Mouse (Mus musculus): ENCODE measurements around the gene Nupl1. TPM values are rescaled to one million over a fixed set of nuclear protein-coding genes. Genes with fewer than 3 reads are reported as not detected.

The Nupl1 gene
- polyA plus RNA-seq, 1 experiment from 2014 or later: not detected

DNA sequence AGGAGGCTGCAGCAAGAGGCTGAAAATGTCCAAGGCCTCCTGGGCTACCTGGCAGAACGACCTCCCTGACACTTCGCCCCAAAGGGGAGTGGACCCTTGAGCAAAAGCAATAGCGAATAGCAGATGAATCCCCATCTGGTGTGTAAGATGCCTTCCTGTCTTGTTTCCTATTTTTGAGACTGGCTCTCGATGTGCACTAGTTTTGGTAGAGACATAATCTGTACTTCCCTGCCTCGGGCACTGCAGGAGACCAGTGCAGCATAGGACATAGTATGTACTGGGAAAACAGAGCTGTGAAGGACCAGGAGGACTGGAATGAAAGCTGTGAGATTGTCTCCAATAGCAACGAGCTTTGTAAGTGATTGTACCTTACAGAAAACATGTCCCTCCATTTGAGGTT is 22.1 kb upstream of the Nupl1 start:
- Histone ChIP-seq H3K36me3 (ENCODE audit: control insufficient read depth, insufficient read depth, low read length) (no peaks in the 10 kb centered on the region), H3K27ac (ENCODE audit: low read depth, low read length) (no peak overlapping the region), H3K27me3 (ENCODE audit: control insufficient read depth, insufficient read depth, low read length) (no peaks in the 10 kb centered on the region), H3K4me1 (ENCODE audit: control insufficient read depth, insufficient read depth, low read length) (no peaks in the 10 kb centered on the region), H3K4me3 (ENCODE audit: low read depth, low read length) (no peak overlapping the region), H3K9me3 (replicated peaks; ENCODE audit: control insufficient read depth, low read length) (no peaks in the 10 kb centered on the region), H3K9ac (ENCODE audit: low read depth, low read length) (no peak overlapping the region), H3K4me2 (no peak overlapping the region)
- no peak for ATAC-seq (replicated peaks; ENCODE audit: insufficient number of reproducible peaks, low FRiP score, low TSS enrichment)
- WGBS (ENCODE audit: insufficient replicate concordance): 72% methylated on average over 6 of the region's 6 CpGs

DNA sequence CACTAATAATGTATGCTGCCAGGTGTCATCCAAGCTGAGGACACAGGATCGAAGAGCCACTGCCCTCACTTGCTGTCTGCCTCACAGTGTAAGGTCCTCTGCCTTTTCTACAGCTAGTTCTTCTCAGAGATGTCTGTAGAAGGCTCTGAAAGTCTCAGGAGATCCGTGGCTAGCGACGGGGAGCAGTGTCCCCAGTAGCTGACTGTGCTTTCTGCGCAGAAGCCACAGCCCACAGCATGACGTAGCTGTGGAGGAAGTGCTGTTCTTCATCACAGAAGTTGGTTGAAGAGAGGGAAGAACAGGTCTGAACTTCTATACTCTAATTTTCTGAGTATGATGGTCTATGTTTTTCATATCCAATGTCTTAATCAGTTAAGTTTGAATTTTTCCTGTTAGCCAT is 18.1 kb upstream of the Nupl1 start:
- Histone ChIP-seq H3K9me3 (replicated peaks; ENCODE audit: control insufficient read depth, low read length) (no peaks in the 10 kb centered on the region), H3K27ac (ENCODE audit: low read depth, low read length) (no peak overlapping the region), H3K4me2 (no peak overlapping the region), H3K36me3 (ENCODE audit: control insufficient read depth, insufficient read depth, low read length) (no peaks in the 10 kb centered on the region), H3K27me3 (ENCODE audit: control insufficient read depth, insufficient read depth, low read length) (no peaks in the 10 kb centered on the region), H3K4me1 (ENCODE audit: control insufficient read depth, insufficient read depth, low read length) (0 out of 2 replicates have a peak, but pooled peaks cover 4% of the 10 kb centered on the region), H3K4me3 (ENCODE audit: low read depth, low read length) (no peak overlapping the region), H3K9ac (ENCODE audit: low read depth, low read length) (no peak overlapping the region)
- WGBS (ENCODE audit: insufficient replicate concordance): 87% methylated on average over 6 of the region's 6 CpGs
- no peak for ATAC-seq (replicated peaks; ENCODE audit: insufficient number of reproducible peaks, low FRiP score, low TSS enrichment)

DNA sequence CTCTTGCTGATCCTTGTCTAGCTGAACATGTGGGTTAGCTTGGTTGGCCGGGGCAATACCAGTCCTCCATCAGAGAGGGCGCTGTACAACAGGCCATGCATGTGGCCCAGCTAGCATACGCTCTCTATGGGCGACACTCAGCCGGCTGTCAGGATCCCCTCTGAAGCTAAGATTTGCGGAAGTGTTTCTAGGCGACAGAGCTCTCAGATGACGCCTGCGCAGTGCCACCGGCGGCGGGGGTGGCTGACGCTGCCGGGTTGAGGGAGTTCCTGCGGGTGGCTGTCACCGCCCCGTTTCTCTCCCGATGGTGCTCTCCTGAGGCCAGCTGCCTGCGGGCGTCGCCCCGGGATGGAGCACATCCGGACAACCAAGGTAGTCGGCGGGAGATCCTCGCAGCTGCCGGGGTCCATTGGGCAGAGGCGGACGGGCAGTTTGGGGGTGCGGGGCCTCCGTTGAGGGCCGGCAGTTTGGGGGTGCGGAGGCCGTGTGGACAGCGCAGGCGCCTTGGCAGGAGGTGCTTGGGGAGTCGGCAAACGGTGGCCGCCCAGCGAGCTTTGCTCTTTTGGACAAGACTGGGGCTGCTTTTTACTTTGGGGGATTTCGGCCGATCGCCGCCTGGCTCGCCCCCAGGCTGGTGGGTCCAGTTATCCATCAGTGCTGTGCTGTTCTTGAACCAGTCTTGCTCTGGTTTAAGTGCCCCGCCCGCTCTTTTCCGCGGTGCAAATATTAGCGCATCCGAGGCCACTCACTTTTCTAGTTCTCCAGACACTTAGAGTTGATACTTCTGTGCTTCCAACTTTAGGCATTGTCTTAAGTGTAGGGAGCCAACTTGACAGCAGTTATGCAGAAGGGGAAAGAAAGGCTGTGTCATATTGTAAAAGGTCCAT is 14.0 kb upstream of the Nupl1 start, which contains the start of gene Mtmr6:
Gene Mtmr6 (plus strand): TSS at position 239 of the 887 bp plus-strand sequence.
- Histone ChIP-seq H3K4me1 (ENCODE audit: control insufficient read depth, insufficient read depth, low read length) (0 out of 2 replicates have a peak, but pooled peaks cover 6% of the 10 kb centered on the region), H3K27me3 (ENCODE audit: control insufficient read depth, insufficient read depth, low read length) (no peaks in the 10 kb centered on the region), H3K36me3 (ENCODE audit: control insufficient read depth, insufficient read depth, low read length) (no peaks in the 10 kb centered on the region), H3K4me2 (peak within 1 kb of the TSS; percentile 61), H3K27ac (ENCODE audit: low read depth, low read length) (peak within 1 kb of the TSS; percentile 72), H3K9me3 (replicated peaks; ENCODE audit: control insufficient read depth, low read length) (no peaks in the 10 kb centered on the region), H3K4me3 (ENCODE audit: low read depth, low read length) (peak within 1 kb of the TSS; percentile 85), H3K9ac (ENCODE audit: low read depth, low read length) (peak within 1 kb of the TSS; percentile 88)
- WGBS (ENCODE audit: insufficient replicate concordance): under 1% methylated on average over 51 of the region's 51 CpGs
- peak; percentile 99 for ATAC-seq (replicated peaks; ENCODE audit: insufficient number of reproducible peaks, low FRiP score, low TSS enrichment)

DNA sequence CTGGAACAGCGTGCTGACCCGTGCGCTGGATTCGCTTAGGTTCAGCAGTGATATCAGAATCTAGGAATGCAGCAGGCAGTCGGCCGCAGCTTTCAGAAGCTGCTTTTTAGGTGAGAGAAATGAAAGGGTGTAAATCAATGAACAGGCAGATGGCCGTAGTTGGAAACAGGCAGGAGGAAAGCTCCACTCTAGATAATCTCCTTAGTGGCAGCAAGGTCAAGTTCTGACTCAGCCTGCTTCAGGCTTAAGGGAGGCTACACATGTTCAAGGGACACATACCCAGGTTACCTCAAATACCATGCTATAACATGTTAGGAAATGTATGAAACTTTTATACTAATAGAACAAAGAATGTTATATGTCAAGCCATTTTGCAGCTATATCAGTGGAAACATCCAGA is 11.1 kb upstream of the Nupl1 start:
- ATAC-seq (replicated peaks; ENCODE audit: insufficient number of reproducible peaks, low FRiP score, low TSS enrichment): no peak

DNA sequence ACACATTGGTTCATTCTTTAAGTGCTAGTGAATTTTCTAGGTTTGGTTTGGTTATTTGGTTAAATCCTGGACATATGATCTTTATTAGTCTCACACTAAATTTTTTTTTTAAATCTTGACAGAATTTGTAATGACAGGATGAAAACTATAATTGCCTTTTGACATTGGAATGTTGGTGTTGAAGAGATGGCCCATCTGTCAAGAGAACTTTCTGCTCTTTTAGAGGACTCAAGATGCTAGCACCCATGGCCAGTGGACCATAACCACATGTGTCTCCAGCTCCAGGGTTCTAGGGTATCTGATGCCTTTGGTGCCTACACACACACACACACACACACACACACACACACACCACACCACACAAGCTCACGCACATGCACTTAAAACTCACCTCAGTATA is 6.6 kb upstream of the Nupl1 start:
- no peak overlapping the region for H3K27ac ChIP-seq (ENCODE audit: low read depth, low read length)
- no peaks in the 10 kb centered on the region for H3K36me3 ChIP-seq (ENCODE audit: control insufficient read depth, insufficient read depth, low read length)
- no peak for ATAC-seq (replicated peaks; ENCODE audit: insufficient number of reproducible peaks, low FRiP score, low TSS enrichment)
- H3K9me3 ChIP-seq (replicated peaks; ENCODE audit: control insufficient read depth, low read length): no peaks in the 10 kb centered on the region
- H3K9ac ChIP-seq (ENCODE audit: low read depth, low read length): no peak overlapping the region
- WGBS (ENCODE audit: insufficient replicate concordance): 84% methylated on average over 1 of the region's 1 CpGs
- 0 out of 2 replicates have a peak, but pooled peaks cover 2% of the 10 kb centered on the region for H3K4me1 ChIP-seq (ENCODE audit: control insufficient read depth, insufficient read depth, low read length)
- no peaks in the 10 kb centered on the region for H3K27me3 ChIP-seq (ENCODE audit: control insufficient read depth, insufficient read depth, low read length)
- no peak overlapping the region for H3K4me2 ChIP-seq
- no peak overlapping the region for H3K4me3 ChIP-seq (ENCODE audit: low read depth, low read length)

More for the DNA sequence above, 11.1 kb upstream of the Nupl1 start:
- H3K27me3 ChIP-seq (ENCODE audit: control insufficient read depth, insufficient read depth, low read length): no peaks in the 10 kb centered on the region
- H3K27ac ChIP-seq (ENCODE audit: low read depth, low read length): no peak overlapping the region
- H3K4me1 ChIP-seq (ENCODE audit: control insufficient read depth, insufficient read depth, low read length): 0 out of 2 replicates have a peak, but pooled peaks cover 6% of the 10 kb centered on the region
- H3K4me2 ChIP-seq: no peak overlapping the region; the same call in 1 of the 2 replicates
- no peak overlapping the region for H3K9ac ChIP-seq (ENCODE audit: low read depth, low read length)
- H3K36me3 ChIP-seq (ENCODE audit: control insufficient read depth, insufficient read depth, low read length): no peaks in the 10 kb centered on the region
- no peaks in the 10 kb centered on the region for H3K9me3 ChIP-seq (replicated peaks; ENCODE audit: control insufficient read depth, low read length)
- no peak overlapping the region for H3K4me3 ChIP-seq (ENCODE audit: low read depth, low read length)
- 45% methylated on average over 7 of the region's 7 CpGs for WGBS (ENCODE audit: insufficient replicate concordance)

DNA sequence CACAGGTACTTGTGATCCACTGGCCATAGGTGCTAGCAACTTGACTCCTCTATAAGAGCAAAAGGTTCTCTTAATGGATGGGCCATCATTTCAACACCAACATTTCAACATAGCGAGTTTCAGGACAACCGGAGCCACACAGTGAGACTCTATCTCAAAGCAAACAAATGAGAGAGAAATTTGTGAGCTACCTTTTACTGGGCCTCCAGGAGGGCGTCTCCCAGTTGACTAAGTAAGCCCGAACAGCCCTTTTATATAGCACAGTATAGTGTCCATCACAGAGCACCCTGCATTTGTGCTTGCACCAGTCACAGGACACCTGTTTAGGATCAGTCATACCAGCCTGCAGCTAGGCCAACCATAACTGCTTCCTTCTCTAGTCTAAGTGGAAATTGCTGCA is 5.9 kb upstream of the Nupl1 start:
- H3K4me3 ChIP-seq (ENCODE audit: low read depth, low read length): no peak overlapping the region
- H3K9me3 ChIP-seq (replicated peaks; ENCODE audit: control insufficient read depth, low read length): no peaks in the 10 kb centered on the region
- no peak for ATAC-seq (replicated peaks; ENCODE audit: insufficient number of reproducible peaks, low FRiP score, low TSS enrichment)
- no peaks in the 10 kb centered on the region for H3K27me3 ChIP-seq (ENCODE audit: control insufficient read depth, insufficient read depth, low read length)
- no peaks in the 10 kb centered on the region for H3K36me3 ChIP-seq (ENCODE audit: control insufficient read depth, insufficient read depth, low read length)
- H3K4me2 ChIP-seq: no peak overlapping the region
- 72% methylated on average over 4 of the region's 4 CpGs for WGBS (ENCODE audit: insufficient replicate concordance)
- peaks cover 7% of the 10 kb centered on the region; the same call in 1 of the 2 replicates for H3K4me1 ChIP-seq (ENCODE audit: control insufficient read depth, insufficient read depth, low read length)
- H3K27ac ChIP-seq (ENCODE audit: low read depth, low read length): no peak overlapping the region
- H3K9ac ChIP-seq (ENCODE audit: low read depth, low read length): no peak overlapping the region

DNA sequence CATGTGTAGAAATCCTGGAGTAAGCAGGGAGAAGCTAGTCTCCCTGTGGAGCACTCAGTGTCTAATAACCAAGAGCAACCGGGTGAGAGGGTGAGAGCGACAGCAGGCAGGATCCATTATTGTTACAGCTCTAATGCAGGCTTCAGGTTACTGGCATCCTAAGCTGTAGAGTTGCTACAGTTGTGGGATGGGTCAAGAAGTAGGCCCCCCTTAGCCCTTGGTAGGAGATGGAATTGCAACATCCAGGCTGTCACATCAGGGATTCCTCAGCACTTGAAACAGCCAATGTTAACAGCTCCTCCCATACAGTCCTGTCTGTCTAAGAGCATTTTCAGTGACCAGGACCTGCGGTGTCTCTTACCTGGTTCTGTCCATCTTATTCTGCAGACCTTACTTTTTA is 5.1 kb upstream of the Nupl1 start:
- Histone ChIP-seq H3K9ac (ENCODE audit: low read depth, low read length) (no peak overlapping the region), H3K9me3 (replicated peaks; ENCODE audit: control insufficient read depth, low read length) (no peaks in the 10 kb centered on the region), H3K27me3 (ENCODE audit: control insufficient read depth, insufficient read depth, low read length) (no peaks in the 10 kb centered on the region), H3K4me1 (ENCODE audit: control insufficient read depth, insufficient read depth, low read length) (peaks cover 6% of the 10 kb centered on the region; the same call in 1 of the 2 replicates), H3K27ac (ENCODE audit: low read depth, low read length) (no peak overlapping the region), H3K4me3 (ENCODE audit: low read depth, low read length) (no peak overlapping the region), H3K4me2 (no peak overlapping the region), H3K36me3 (ENCODE audit: control insufficient read depth, insufficient read depth, low read length) (no peaks in the 10 kb centered on the region)
- no peak for ATAC-seq (replicated peaks; ENCODE audit: insufficient number of reproducible peaks, low FRiP score, low TSS enrichment)
- WGBS (ENCODE audit: insufficient replicate concordance): 20% methylated on average over 3 of the region's 3 CpGs

DNA sequence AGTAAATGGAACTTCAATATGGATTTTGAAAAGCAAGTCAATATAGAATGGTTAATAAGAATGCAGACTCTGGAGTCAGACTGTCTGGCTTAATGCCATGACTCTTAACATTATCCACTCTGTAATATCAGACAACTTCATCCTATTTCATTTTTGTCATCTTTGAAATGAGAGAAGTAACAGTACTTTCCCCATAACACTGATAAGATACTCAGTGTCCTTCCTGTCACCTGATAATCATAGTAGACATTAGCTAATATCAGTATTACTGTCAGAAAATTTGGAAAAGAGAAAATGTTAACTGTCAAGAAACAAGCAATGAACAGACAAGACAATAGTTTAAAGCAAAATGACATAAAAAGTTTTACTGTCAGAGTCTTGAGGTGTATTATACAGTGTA is 3.5 kb upstream of the Nupl1 start:
- Histone ChIP-seq H3K27ac (ENCODE audit: low read depth, low read length) (no peak overlapping the region), H3K9ac (ENCODE audit: low read depth, low read length) (no peak overlapping the region), H3K9me3 (replicated peaks; ENCODE audit: control insufficient read depth, low read length) (no peaks in the 10 kb centered on the region), H3K4me1 (ENCODE audit: control insufficient read depth, insufficient read depth, low read length) (peaks cover 6% of the 10 kb centered on the region; the same call in 1 of the 2 replicates), H3K27me3 (ENCODE audit: control insufficient read depth, insufficient read depth, low read length) (no peaks in the 10 kb centered on the region), H3K36me3 (ENCODE audit: control insufficient read depth, insufficient read depth, low read length) (no peaks in the 10 kb centered on the region), H3K4me2 (no peak overlapping the region), H3K4me3 (ENCODE audit: low read depth, low read length) (no peak overlapping the region)
- no peak for ATAC-seq (replicated peaks; ENCODE audit: insufficient number of reproducible peaks, low FRiP score, low TSS enrichment)

DNA sequence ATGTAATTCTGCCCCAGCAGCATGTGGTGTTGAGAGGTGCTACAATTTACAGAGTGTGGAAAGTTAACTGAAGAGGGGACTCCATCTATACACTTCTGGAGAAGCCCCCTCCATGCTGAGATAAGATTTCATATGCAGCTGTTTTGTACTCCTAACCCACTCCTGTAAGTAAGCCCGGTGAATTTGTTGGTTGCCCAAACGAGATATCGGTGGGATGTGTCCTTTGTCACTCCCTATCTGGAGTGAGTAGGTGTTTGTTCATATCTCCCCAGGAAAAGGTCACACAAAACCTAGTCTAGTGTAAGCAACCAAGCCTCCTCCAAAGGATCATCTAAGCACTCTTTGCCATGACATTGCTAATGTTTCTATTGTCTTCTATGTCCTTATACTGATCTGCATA is 2.2 kb upstream of the Nupl1 start:
- Histone ChIP-seq H3K9ac (ENCODE audit: low read depth, low read length) (no peak overlapping the region), H3K4me3 (ENCODE audit: low read depth, low read length) (no peak overlapping the region), H3K4me1 (ENCODE audit: control insufficient read depth, insufficient read depth, low read length) (peaks cover 9% of the 10 kb centered on the region), H3K27ac (ENCODE audit: low read depth, low read length) (no peak overlapping the region), H3K27me3 (ENCODE audit: control insufficient read depth, insufficient read depth, low read length) (no peaks in the 10 kb centered on the region), H3K36me3 (ENCODE audit: control insufficient read depth, insufficient read depth, low read length) (no peaks in the 10 kb centered on the region), H3K9me3 (replicated peaks; ENCODE audit: control insufficient read depth, low read length) (no peaks in the 10 kb centered on the region), H3K4me2 (no peak overlapping the region)
- ATAC-seq (replicated peaks; ENCODE audit: insufficient number of reproducible peaks, low FRiP score, low TSS enrichment): no peak
- WGBS (ENCODE audit: insufficient replicate concordance): 60% methylated on average over 3 of the region's 3 CpGs
